Mouse (Mus musculus) liver, embryonic 14.5 days (tissue): Measurements from ENCODE around the gene Bod1l.

Experiments used
- CTCF ChIP-seq: IDR thresholded peaks from 2 replicates; pipeline ENCODE4 v1.5.1; 2016; ENCODE audit warnings: antibody characterized with exemption, low read depth, control low read depth
- EP300 ChIP-seq: IDR thresholded peaks from 2 replicates; pipeline ENCODE4 v1.6.1; 2016; ENCODE audit warnings: antibody characterized with exemption, low read depth

DNA sequence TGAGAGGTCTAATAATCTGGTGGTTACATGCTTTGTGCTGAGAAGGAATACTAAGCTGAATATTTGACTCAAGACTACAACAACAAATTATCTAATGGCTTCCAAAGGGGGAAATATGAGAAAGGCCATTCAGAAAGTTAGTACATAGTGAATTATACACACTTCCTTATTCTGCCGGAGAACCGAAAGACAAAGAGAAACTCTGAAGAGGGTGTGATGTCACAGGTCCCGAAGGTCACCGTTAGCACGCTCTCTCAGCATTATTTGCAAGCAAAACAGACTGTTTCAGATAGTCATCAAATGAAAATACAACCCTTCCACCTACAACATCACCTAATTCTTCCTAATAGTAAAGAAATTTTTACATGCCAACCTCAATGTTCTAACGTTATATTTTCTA lies 105.3 kb downstream of the Bod1l start:
- no peak for TF ChIP-seq CTCF
- TF ChIP-seq EP300: no peak
